Mouse (Mus musculus) heart, embryonic 10.5 days (tissue): ENCODE measurements around the gene Ubash3b. TPM values are rescaled to one million over a fixed set of nuclear protein-coding genes. Genes with fewer than 3 reads are reported as not detected.

ENCODE experiments used
- DNase-seq: peaks from one replicate; pipeline ENCODE4 v3.0.0-alpha.2; 2017; ENCODE audit warnings: low spot score
- H3K27ac ChIP-seq: fragments of 300-500 bp; sonication (generic); 2 replicates; pipeline ENCODE4 v1.5.1; 2016; ENCODE audit warnings: mild to moderate bottlenecking
- H3K27me3 ChIP-seq: fragments of 300-500 bp; sonication (generic); 2 replicates; pipeline ENCODE4 v1.6.1; 2016; ENCODE audit warnings: mild to moderate bottlenecking; ENCODE audit not compliant: poor library complexity, insufficient read depth, severe bottlenecking
- H3K36me3 ChIP-seq: fragments of 300-500 bp; sonication (generic); 2 replicates; pipeline ENCODE4 v1.6.1; 2016; ENCODE audit warnings: mild to moderate bottlenecking, moderate library complexity
- H3K4me1 ChIP-seq: fragments of 300-500 bp; sonication (generic); 2 replicates; pipeline ENCODE4 v1.6.1; 2016; ENCODE audit warnings: mild to moderate bottlenecking
- H3K4me3 ChIP-seq: fragments of 300-500 bp; sonication (generic); 2 replicates; pipeline ENCODE4 v1.5.1; 2016; ENCODE audit warnings: mild to moderate bottlenecking, moderate library complexity
- H3K9me3 ChIP-seq: fragments of 300-500 bp; sonication (generic); 2 replicates; pipeline ENCODE4 v1.6.1; 2016; ENCODE audit warnings: mild to moderate bottlenecking, moderate library complexity
- WGBS: fragments of 180-500 bp; shearing (Covaris S2); methylation state at CpG from one replicate; pipeline ENCODE4 v1.1.7; 2016; 5-methylcytosine and 5-hydroxymethylcytosine counted together
- polyA plus RNA-seq: library from polyadenylated mRNA; unstranded; fragments of >200 nt; fragmentation: Nextera tagmentation; extraction: Ambion mirVana; gene quantifications from 2 replicates; pipeline ENCODE4 v1.2.1, GENCODE M21; 2016

Gene Ubash3b
- polyA plus RNA-seq, 1 experiment from 2014 or later, result 13.3 TPM

DNA sequence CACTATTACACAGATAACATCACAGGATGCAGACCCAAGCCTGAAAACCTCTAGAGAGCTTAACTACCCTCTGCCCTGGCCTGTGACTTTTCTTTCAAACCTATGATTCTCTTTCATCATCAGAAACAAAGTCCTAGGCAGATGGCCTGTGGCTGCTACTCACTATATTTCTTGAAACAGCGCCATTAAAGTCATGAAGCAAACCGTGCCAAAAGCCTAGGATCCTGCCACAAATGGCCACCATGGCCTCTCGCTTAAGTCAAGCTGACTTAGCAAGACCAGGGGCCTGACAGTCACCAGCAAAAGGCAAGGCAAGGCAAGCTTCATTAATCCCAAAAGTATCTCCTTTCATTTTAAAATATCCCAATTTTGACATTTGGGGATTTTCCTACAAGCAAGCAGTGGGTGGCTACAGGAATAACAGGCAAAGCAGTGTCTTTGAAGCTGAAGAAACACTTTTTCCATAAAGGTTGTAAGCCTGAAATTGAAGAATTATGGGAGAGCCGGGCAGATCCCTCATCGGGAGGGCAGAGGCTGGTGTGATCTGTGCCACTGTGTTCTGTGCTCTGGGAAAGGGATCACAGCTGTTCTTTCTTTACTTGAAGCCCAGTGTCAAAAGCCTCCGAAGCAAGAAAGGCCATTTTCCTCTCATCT is 39.7 kb downstream of the Ubash3b start:
- Histone ChIP-seq H3K4me1 (peaks cover 56% of the 10 kb centered on the region), H3K9me3 (no peaks in the 10 kb centered on the region), H3K27ac (no peak overlapping the region), H3K4me3 (no peak overlapping the region), H3K27me3 (no peaks in the 10 kb centered on the region), H3K36me3 (no peaks in the 10 kb centered on the region)
- no peak for DNase-seq
- WGBS, result 83% methylated on average over 6 of the region's 6 CpGs

DNA sequence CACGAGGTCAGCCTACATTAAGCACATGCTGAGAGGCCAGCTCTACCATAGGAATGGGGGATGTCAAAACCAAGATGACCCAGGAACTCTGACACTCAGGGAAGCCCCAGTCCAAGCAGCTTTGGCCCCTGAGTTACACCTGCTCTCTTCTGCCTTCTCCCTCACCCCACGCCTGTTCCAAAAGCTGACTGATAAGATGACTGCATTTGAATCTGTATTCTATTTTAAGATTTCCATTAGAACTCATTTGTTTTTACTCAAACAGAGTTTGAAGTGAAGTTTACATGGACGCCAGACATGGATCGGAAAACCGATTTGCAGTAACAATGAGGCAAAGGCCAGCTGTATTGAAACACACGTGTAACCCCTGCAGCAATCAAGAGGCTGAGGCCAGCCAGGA is 41.5 kb downstream of the Ubash3b start:
- Histone ChIP-seq H3K27ac (no peak overlapping the region), H3K4me3 (no peak overlapping the region), H3K36me3 (0 out of 2 replicates have a peak, but pooled peaks cover 3% of the 10 kb centered on the region), H3K9me3 (no peaks in the 10 kb centered on the region), H3K27me3 (no peaks in the 10 kb centered on the region), H3K4me1 (peaks cover 54% of the 10 kb centered on the region)
- no peak for DNase-seq
- 67% methylated on average over 6 of the region's 6 CpGs for WGBS

DNA sequence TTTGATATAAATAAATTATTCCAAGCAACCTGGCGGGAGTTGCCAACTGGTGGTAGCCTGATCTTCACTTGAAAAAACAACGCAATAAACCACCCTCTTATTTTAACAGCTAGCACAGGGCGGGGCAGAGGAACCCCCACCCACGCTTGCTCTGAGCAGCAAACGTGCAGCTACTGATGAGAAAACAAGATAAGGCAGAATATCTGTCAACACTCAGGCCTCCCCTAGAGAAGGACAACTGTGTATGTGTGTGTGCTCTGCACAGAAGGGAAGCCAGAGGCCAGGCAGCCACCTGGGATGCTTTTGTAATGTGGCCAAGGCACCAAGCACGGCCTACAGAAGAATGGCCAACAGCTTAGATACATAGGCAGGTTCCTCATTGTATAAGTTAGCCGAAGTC is 43.4 kb downstream of the Ubash3b start:
- Histone ChIP-seq H3K27ac (peak overlapping the region; percentile 62), H3K27me3 (no peaks in the 10 kb centered on the region), H3K4me3 (no peak overlapping the region; the same call in 1 of the 2 replicates), H3K36me3 (0 out of 2 replicates have a peak, but pooled peaks cover 3% of the 10 kb centered on the region), H3K9me3 (no peaks in the 10 kb centered on the region), H3K4me1 (peaks cover 50% of the 10 kb centered on the region)
- 36% methylated on average over 7 of the region's 7 CpGs for WGBS
- no peak for DNase-seq

DNA sequence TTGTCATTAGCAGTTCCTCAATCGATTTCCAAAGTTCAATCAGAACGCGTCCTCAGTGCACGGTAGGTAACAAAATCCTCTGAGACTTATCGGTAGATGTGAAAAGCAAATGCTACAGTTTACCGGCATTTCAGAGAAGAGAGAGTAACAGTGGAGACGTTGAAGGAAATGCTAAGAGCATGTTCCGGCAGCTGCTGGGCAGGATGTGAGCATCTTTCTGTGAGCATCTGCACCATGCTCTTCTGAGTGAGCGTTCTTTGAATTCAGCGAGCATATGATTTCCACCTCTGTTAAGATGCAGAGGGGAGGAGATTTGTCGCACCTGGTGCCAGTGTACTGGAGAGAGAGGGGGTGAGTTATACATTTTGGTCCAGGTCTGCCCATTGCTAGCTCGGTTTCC is 45.4 kb downstream of the Ubash3b start:
- Histone ChIP-seq H3K4me3 (no peak overlapping the region), H3K36me3 (0 out of 2 replicates have a peak, but pooled peaks cover 3% of the 10 kb centered on the region), H3K4me1 (peaks cover 40% of the 10 kb centered on the region), H3K27me3 (no peaks in the 10 kb centered on the region), H3K27ac (no peak overlapping the region), H3K9me3 (no peaks in the 10 kb centered on the region)
- no peak for DNase-seq
- WGBS, result 83% methylated on average over 12 of the region's 12 CpGs

DNA sequence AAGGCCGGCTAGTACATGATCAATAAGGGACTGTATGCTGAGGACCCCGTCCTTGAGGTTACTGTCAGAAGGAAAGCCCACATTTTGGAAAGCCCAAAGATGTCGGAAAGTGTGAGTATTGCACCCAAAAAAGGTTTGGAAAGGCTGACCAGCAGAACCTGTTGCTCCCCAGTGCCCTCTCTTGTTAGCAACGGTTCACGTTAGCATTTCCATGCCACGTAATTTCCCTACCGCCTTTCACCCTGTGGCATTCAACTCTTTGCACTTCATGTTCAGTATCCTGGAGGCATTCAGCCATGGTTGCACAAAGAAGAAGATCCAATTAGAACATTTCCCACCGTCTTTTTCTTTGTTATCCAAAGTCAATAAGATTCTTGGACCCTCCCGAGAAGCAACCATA is 47.1 kb downstream of the Ubash3b start:
- Histone ChIP-seq H3K4me1 (peaks cover 40% of the 10 kb centered on the region), H3K9me3 (no peaks in the 10 kb centered on the region), H3K36me3 (0 out of 2 replicates have a peak, but pooled peaks cover 3% of the 10 kb centered on the region), H3K27ac (no peak overlapping the region), H3K4me3 (no peak overlapping the region), H3K27me3 (no peaks in the 10 kb centered on the region)
- 91% methylated on average over 9 of the region's 9 CpGs for whole genome bisulfite sequencing
- no peak for DNase-seq

DNA sequence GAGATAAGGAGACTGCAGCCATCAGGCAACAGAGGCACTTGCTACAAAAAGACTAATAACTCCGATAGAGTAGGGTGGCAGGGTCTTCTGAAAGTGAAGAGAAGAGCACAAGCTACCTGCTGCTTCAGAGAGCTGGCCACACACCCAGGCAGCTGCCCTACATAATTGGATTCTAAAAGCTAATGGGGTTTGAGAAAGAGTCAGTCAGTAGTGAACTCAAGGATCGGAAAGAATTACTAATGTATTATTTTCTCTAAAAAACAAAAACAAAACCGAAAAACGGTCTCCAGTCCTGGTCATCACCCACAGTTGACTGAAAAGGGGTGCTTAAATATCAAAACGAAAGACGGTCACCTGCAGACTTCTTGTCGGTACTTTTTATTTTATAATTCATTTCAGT is 51.7 kb downstream of the Ubash3b start:
- peaks cover 64% of the 10 kb centered on the region for H3K4me1 ChIP-seq
- H3K4me3 ChIP-seq, result no peak overlapping the region
- DNase-seq, result no peak
- no peaks in the 10 kb centered on the region for H3K27me3 ChIP-seq
- 72% methylated on average over 7 of the region's 7 CpGs for WGBS
- H3K9me3 ChIP-seq, result no peaks in the 10 kb centered on the region
- no peaks in the 10 kb centered on the region for H3K36me3 ChIP-seq
- H3K27ac ChIP-seq, result peak overlapping the region; percentile 81

DNA sequence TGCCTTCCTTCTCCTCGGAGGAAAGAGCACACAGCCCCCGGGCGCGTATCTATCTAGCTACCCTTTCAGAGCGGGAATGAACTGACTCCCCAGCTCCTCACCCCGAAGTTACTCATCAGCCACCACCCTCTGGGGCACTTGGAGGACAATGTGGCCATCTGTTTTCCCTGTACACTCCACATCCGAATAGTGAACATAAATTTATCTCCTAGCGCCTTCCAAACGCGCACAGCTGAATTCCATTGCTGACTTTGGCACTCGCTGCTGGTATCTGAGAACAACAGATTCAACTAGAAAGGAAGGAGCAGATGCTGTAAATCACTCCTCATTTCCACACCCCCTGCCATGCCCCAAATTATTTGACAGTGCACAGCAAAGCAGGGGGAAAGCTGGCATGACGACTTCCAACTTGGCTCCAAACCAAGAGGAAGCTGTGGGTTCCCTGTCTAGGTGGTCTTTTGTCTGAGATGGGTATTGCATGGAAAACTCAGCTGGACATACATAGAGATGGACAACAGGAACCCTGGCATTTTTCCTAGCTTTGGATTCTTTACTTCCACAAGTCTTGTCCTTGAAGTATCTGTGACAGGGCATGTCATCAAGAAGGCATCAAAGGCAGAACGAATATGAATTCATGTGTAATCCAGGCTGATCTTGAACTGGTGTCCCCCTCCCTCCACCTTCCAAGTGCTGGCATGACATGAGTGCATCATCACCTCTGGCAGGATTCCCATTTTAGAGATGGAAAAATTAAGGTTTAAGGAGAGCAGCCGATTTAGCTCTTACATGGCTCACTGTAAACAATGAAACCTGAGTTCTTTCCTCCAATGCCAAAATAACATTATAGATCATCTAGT is 52.9 kb downstream of the Ubash3b start:
- Histone ChIP-seq H3K4me3 (no peak overlapping the region), H3K27ac (peak overlapping the region; percentile 81), H3K4me1 (peaks cover 74% of the 10 kb centered on the region), H3K9me3 (no peaks in the 10 kb centered on the region), H3K27me3 (no peaks in the 10 kb centered on the region), H3K36me3 (no peaks in the 10 kb centered on the region)
- 49% methylated on average over 14 of the region's 14 CpGs for WGBS
- no peak for DNase-seq

DNA sequence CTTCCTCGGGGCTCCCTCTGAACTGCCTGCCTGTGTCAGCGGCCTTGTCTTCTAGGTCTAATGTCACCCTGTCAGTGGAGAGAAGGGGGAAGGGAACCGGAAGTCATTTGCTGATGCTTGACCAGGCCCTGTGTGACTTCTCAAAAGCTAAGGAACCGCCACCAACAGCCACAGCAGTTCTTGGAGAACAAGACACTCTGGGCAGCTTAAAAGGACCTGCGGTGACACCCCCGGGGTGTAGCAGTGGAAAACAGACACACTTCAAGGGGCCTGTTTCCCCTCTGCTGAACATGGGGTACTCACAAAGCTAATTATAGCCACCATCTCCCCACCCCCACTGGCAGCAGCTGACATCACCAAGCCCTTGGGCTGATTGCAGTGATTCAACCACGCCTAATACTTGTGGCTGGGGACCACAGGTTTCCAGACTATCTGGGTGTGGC is 56.3 kb downstream of the Ubash3b start:
- 16% methylated on average over 7 of the region's 7 CpGs for WGBS
- H3K4me1 ChIP-seq, result peaks cover 84% of the 10 kb centered on the region

DNA sequence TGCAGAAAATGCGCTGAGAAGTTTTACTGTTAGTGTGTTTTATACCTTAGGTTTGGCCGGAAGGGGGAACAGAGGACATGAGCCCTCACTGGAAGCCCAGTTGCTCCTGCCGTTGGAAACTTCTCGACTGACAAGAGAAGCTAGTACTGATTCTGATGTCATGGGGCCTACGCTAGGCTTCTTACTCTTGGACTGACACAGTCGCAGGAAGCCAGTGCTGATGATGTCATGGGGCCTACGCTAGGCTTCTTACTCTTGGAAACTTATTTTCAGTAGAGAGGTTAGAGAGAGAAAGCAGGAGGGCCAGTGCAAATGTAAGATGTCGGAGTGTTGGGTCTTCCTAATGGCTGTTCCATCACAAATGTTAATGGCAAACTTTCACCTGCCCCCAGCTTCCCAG is 57.8 kb downstream of the Ubash3b start:
- Histone ChIP-seq H3K27me3 (no peaks in the 10 kb centered on the region), H3K27ac (peak overlapping the region; percentile 17), H3K9me3 (no peaks in the 10 kb centered on the region), H3K4me1 (peaks cover 84% of the 10 kb centered on the region), H3K4me3 (no peak overlapping the region), H3K36me3 (no peaks in the 10 kb centered on the region)
- no peak for DNase-seq
- 87% methylated on average over 8 of the region's 8 CpGs for WGBS

More for the DNA sequence above, 56.3 kb downstream of the Ubash3b start:
- Histone ChIP-seq H3K4me3 (peak overlapping the region; percentile 1; the same call in 1 of the 2 replicates), H3K27ac (peak overlapping the region; percentile 86), H3K27me3 (no peaks in the 10 kb centered on the region), H3K9me3 (no peaks in the 10 kb centered on the region), H3K36me3 (no peaks in the 10 kb centered on the region)
- peak; percentile 83 for DNase-seq

DNA sequence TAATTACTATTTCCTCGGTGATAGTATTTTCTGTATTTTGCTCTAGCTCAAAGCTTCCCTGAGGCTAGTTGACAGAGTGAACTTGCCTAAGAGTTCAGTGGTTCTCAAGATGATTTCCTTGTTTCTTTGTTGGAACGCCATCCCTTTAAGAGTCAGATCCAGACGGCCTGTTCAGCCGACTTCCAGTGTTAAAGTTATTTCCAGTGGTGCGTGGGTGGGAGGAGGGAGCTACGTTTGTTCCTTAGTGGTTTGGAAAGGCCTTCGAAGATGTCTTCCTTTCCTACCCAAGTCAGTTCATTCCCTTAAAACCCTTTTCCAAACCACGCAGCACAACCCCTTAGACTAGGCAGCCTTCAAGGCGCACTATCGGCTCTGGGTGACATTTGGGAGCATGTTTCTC is 58.9 kb downstream of the Ubash3b start:
- Histone ChIP-seq H3K27ac (peak overlapping the region; percentile 17), H3K9me3 (no peaks in the 10 kb centered on the region), H3K4me3 (no peak overlapping the region), H3K4me1 (peaks cover 78% of the 10 kb centered on the region), H3K36me3 (no peaks in the 10 kb centered on the region), H3K27me3 (no peaks in the 10 kb centered on the region)
- 63% methylated on average over 10 of the region's 10 CpGs for WGBS
- DNase-seq, result no peak

DNA sequence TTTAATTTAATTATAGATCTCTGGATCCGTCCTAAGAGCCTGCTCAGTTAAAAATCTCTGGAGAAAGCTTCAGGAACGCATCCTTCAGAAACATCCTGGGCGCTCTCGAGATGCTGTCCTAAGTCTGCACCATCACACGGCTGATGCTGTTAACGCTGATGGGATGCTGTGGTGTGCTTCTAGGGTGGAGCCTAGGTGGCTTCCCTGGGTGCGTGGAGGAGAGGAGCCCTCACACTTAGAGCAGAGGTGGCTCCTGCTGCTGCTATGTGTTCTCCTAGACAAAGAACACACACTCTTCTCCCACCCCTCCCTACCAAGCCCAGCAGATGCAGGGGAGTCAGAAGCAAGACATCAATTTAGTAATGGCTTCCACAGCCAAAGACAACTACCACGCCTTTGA is 61.6 kb downstream of the Ubash3b start:
- Histone ChIP-seq H3K27ac (no peak overlapping the region), H3K4me1 (peaks cover 66% of the 10 kb centered on the region), H3K4me3 (no peak overlapping the region), H3K36me3 (no peaks in the 10 kb centered on the region), H3K9me3 (no peaks in the 10 kb centered on the region), H3K27me3 (no peaks in the 10 kb centered on the region)
- no peak for DNase-seq
- 75% methylated on average over 8 of the region's 8 CpGs for WGBS

DNA sequence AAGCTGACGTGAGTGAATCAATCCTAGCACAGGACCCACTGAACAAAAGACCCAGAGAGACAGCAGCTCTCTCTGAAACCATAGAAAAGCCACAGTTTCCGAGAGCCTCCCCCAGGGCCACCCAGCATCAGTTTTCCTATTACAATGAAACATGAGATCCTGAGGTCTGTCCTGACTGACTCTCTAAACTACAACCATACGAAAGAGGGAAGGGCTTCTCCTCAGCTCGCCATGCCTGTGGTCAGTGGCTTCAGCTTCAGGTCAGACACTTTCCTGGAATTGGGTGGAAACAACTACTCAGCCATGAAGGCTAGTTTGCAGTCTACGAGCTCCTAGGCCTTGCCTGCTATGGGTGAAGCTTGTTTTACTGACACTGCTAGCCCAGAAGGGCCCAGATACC is 62.4 kb downstream of the Ubash3b start:
- H3K9me3 ChIP-seq, result no peaks in the 10 kb centered on the region
- peaks cover 60% of the 10 kb centered on the region for H3K4me1 ChIP-seq
- no peak overlapping the region for H3K27ac ChIP-seq
- WGBS, result 67% methylated on average over 5 of the region's 5 CpGs
- no peak for DNase-seq
- H3K36me3 ChIP-seq, result no peaks in the 10 kb centered on the region
- no peaks in the 10 kb centered on the region for H3K27me3 ChIP-seq
- no peak overlapping the region for H3K4me3 ChIP-seq

DNA sequence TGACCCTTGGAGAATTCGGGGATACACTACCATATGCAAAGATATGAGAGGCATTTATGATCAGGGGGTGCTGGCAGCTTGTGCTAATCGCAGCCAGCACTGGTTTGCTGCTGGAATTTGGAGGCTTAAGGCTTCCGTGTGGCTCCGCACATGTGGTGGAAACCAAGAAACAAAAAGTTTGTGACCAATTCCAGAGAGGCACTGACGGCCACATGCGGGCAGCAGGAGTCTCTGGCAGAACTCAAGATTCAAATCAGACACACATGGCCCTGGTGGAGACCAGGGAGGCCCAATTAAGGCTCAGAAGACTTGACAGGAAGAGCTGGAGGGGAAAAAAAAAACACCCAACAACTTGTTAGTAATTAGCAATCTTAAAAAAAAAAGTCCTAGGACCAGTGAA is 63.4 kb downstream of the Ubash3b start:
- WGBS, result 80% methylated on average over 6 of the region's 6 CpGs
- H3K27ac ChIP-seq, result no peak overlapping the region

More for the DNA sequence above, 63.4 kb downstream of the Ubash3b start:
- no peak overlapping the region for H3K4me3 ChIP-seq
- H3K9me3 ChIP-seq, result no peaks in the 10 kb centered on the region
- no peaks in the 10 kb centered on the region for H3K36me3 ChIP-seq
- peaks cover 50% of the 10 kb centered on the region for H3K4me1 ChIP-seq
- DNase-seq, result no peak
- H3K27me3 ChIP-seq, result no peaks in the 10 kb centered on the region
